Mouse (Mus musculus) kidney, adult 2 months (tissue): ENCODE results near the gene Snx19.

ENCODE experiments used
- CTCF ChIP-seq: fragments of 200-500 bp; conservative IDR thresholded peaks from 2 replicates; pipeline ENCODE4 v1.5.1; 2011; ENCODE audit warnings: low read depth, mild to moderate bottlenecking, control low read depth, low read length, moderate library complexity, mixed read lengths; ENCODE audit not compliant: insufficient read depth, insufficient read length
- POLR2A ChIP-seq: fragments of 200-500 bp; IDR thresholded peaks from one replicate; pipeline ENCODE4 v1.6.1; 2011; ENCODE audit warnings: low read depth, low read length, control low read depth

GRCm38 (mm10) chr9:30430447-30430846 is 3.5 kb downstream of the Snx19 start:
- TF ChIP-seq CTCF: no peak
- no peak for TF ChIP-seq POLR2A
